In genomic region chr13:95444824-95445223, GRCm38 (mm10) we compare ENCODE assay signal across 10 mouse cellular contexts. TPM values are rescaled to one million over a fixed set of nuclear protein-coding genes. Genes with fewer than 3 reads are reported as not detected.
DNase-seq lines count a peak whose midpoint lies in the region; ATAC-seq lines count a peak whose summit lies in the region.
"Had no signal": no experiment of that assay in that cellular context is flagged by ENCODE, and none has a peak within 500 bp of the region (broad histone marks: within the 10 kb centered on the region; RNA-seq: fewer than 3 reads in every experiment).

Gene Crhbp, minus strand, starts transcription at chr13:95444924.

- no peaks in the 10 kb centered on the region for H3K36me3 ChIP-seq in kidney, embryonic 15.5 days
- no peaks in the 10 kb centered on the region for H3K36me3 ChIP-seq in embryonic facial prominence, embryonic 12.5 days
- no peaks in the 10 kb centered on the region for H3K36me3 ChIP-seq in intestine, embryonic 16.5 days (ENCODE audit: control insufficient read depth, insufficient read depth, low read length)
- H3K36me3 ChIP-seq in midbrain, embryonic 15.5 days (replicated peaks) = no peaks in the 10 kb centered on the region

- H3K9ac ChIP-seq in kidney, embryonic 15.5 days = peak within 1 kb of the TSS; percentile 41; the same call in 1 of the 2 replicates
- H3K9ac ChIP-seq in embryonic facial prominence, embryonic 12.5 days = peak within 1 kb of the TSS; percentile 24
- peak within 1 kb of the TSS; percentile 60 for H3K9ac ChIP-seq in intestine, embryonic 16.5 days (ENCODE audit: low read depth, low read length)
- H3K9ac ChIP-seq in midbrain, embryonic 15.5 days = peak within 1 kb of the TSS; percentile 44

- H3K27me3 ChIP-seq in kidney, embryonic 15.5 days = peaks cover 49% of the 10 kb centered on the region
- H3K27me3 ChIP-seq in embryonic facial prominence, embryonic 12.5 days = peaks cover 48% of the 10 kb centered on the region
- peaks cover 19% of the 10 kb centered on the region; the same call in 1 of the 2 replicates for H3K27me3 ChIP-seq in intestine, embryonic 16.5 days (replicated peaks; ENCODE audit: control insufficient read depth, insufficient read depth, low read length)
- peaks cover 20% of the 10 kb centered on the region for H3K27me3 ChIP-seq in midbrain, embryonic 15.5 days (replicated peaks)

- DNase-seq in kidney, postnatal 36 days = no peak
- no peak for DNase-seq in adrenal gland, postnatal 10 days
- DNase-seq in thymus, postnatal 0 days (ENCODE audit: low spot score) = no peak

- peaks cover 16% of the 10 kb centered on the region for H3K4me1 ChIP-seq in kidney, embryonic 15.5 days
- peaks cover 10% of the 10 kb centered on the region for H3K4me1 ChIP-seq in embryonic facial prominence, embryonic 12.5 days
- peaks cover 10% of the 10 kb centered on the region for H3K4me1 ChIP-seq in intestine, embryonic 16.5 days (ENCODE audit: control insufficient read depth, insufficient read depth, low read length)
- H3K4me1 ChIP-seq in midbrain, embryonic 15.5 days = peaks cover 19% of the 10 kb centered on the region

- H3K27ac ChIP-seq in kidney, embryonic 15.5 days = no peak within 1 kb of the TSS
- no peak within 1 kb of the TSS for H3K27ac ChIP-seq in embryonic facial prominence, embryonic 12.5 days
- no peak within 1 kb of the TSS for H3K27ac ChIP-seq in intestine, embryonic 16.5 days (ENCODE audit: low read length)
- no peak within 1 kb of the TSS for H3K27ac ChIP-seq in midbrain, embryonic 15.5 days

- H3K9me3 ChIP-seq in kidney, embryonic 15.5 days (replicated peaks) = no peaks in the 10 kb centered on the region
- H3K9me3 ChIP-seq in embryonic facial prominence, embryonic 12.5 days = no peaks in the 10 kb centered on the region
- no peaks in the 10 kb centered on the region for H3K9me3 ChIP-seq in intestine, embryonic 16.5 days (ENCODE audit: control insufficient read depth, low read length)
- no peaks in the 10 kb centered on the region for H3K9me3 ChIP-seq in midbrain, embryonic 15.5 days

- WGBS in kidney, embryonic 15.5 days = 61% methylated on average over 11 of the region's 11 CpGs
- WGBS in embryonic facial prominence, embryonic 12.5 days = 67% methylated on average over 11 of the region's 11 CpGs
- WGBS in intestine, embryonic 16.5 days = 66% methylated on average over 11 of the region's 11 CpGs
- 39% methylated on average over 11 of the region's 11 CpGs for WGBS in midbrain, embryonic 15.5 days

- no peak for ATAC-seq in kidney, embryonic 15.5 days (replicated peaks; ENCODE audit: low FRiP score)
- no peak for ATAC-seq in embryonic facial prominence, embryonic 12.5 days (ENCODE audit: insufficient number of reproducible peaks, insufficient read depth, low FRiP score, low TSS enrichment)
- ATAC-seq in intestine, embryonic 16.5 days = no peak
- ATAC-seq in midbrain, embryonic 15.5 days (replicated peaks) = no peak
- ATAC-seq in erythroid progenitor cell, adult 5-6 weeks (replicated peaks; ENCODE audit: low FRiP score, poor library complexity, severe bottlenecking) = no peak

- peak within 1 kb of the TSS; percentile 46 for H3K4me3 ChIP-seq in kidney, embryonic 15.5 days (replicated peaks)
- peak within 1 kb of the TSS; percentile 43 for H3K4me3 ChIP-seq in embryonic facial prominence, embryonic 12.5 days
- peak within 1 kb of the TSS; percentile 49 for H3K4me3 ChIP-seq in intestine, embryonic 16.5 days (ENCODE audit: low read length)
- peak within 1 kb of the TSS; percentile 48 for H3K4me3 ChIP-seq in midbrain, embryonic 15.5 days

- H3K4me2 ChIP-seq in kidney, embryonic 15.5 days = peak within 1 kb of the TSS; percentile 95
- peak within 1 kb of the TSS; percentile 85 for H3K4me2 ChIP-seq in embryonic facial prominence, embryonic 12.5 days (replicated peaks)
- H3K4me2 ChIP-seq in intestine, embryonic 16.5 days (ENCODE audit: low read depth, low read length) = peak within 1 kb of the TSS; percentile 92
- peak within 1 kb of the TSS; percentile 93 for H3K4me2 ChIP-seq in midbrain, embryonic 15.5 days

RNA-seq across cellular contexts. Expression of gene Crhbp, which starts in this region (rescaled TPM):
- 0.34 TPM in 1 of 2 replicates, not detected in the other for polyA plus RNA-seq in kidney, embryonic 15.5 days (2015; fragmentation: Nextera tagmentation; extraction: Ambion mirVana)
- polyA plus RNA-seq in embryonic facial prominence, embryonic 12.5 days (2016; fragmentation: Nextera tagmentation; extraction: Ambion mirVana) = 3.5 and 4.9 TPM in 2 replicates
- polyA plus RNA-seq in intestine, embryonic 16.5 days (2015; fragmentation: Nextera tagmentation; extraction: Ambion mirVana) = 0.20 and 0.22 TPM in 2 replicates
- 2.7 and 3.4 TPM in 2 replicates for polyA plus RNA-seq in midbrain, embryonic 15.5 days (2015; fragmentation: Nextera tagmentation; extraction: Ambion mirVana)
- not detected for total RNA-seq in adrenal gland, postnatal 10 days (2021)
- 3.6 and 4.2 TPM in 2 replicates for polyA plus RNA-seq in thymus, postnatal 0 days (2015; fragmentation: Nextera tagmentation; extraction: Ambion mirVana)
- not detected in 2 replicates for total RNA-seq in erythroid progenitor cell, adult 5-6 weeks (2015; ENCODE audit: low replicate concordance)
- not detected in 2 replicates for total RNA-seq in erythroid progenitor cell, adult 5-6 weeks (2017; ENCODE audit: low replicate concordance)
- total RNA-seq: common myeloid progenitor, adult 5-6 weeks; MEL had no signal
